Mouse (Mus musculus) brain, embryonic 14.5 days (tissue): ENCODE results near the gene Elovl6.

Source experiments
- CTCF ChIP-seq: fragments of 200-500 bp; IDR thresholded peaks from 2 replicates; pipeline ENCODE4 v1.5.1; 2012; ENCODE audit warnings: inconsistent platforms, mild to moderate bottlenecking, moderate library complexity, borderline replicate concordance; ENCODE audit not compliant: insufficient read depth, insufficient read length; ENCODE audit errors: extremely low read depth
- POLR2A ChIP-seq: fragments of 200-500 bp; IDR thresholded peaks from 2 replicates; pipeline ENCODE4 v1.6.1; 2012; ENCODE audit warnings: mild to moderate bottlenecking, inconsistent platforms, borderline replicate concordance; ENCODE audit not compliant: poor library complexity, insufficient read depth, insufficient read length, severe bottlenecking; ENCODE audit errors: extremely low read depth

- TF ChIP-seq CTCF = peak; percentile 4; the same call in 1 of the 2 replicates
- TF ChIP-seq POLR2A = no peak
These were observed 2.8 kb upstream of the Elovl6 start for GRCm38 (mm10) chr3:129529311-129529710.
